Mouse (Mus musculus) layer of hippocampus, adult 2 months (tissue): ENCODE results near the gene Ovol1. TPM values are rescaled to one million over a fixed set of nuclear protein-coding genes. Genes with fewer than 3 reads are reported as not detected.

Experiments used
- DNase-seq, 2 experiments: peaks; one replicate each; pipeline ENCODE4 v3.0.0; 2022; ENCODE audit warnings: low spot score in 2 of 2
- H3K27ac ChIP-seq: fragments of 200-600 bp; 2 replicates; pipeline ENCODE4 v1.8.1; 2022
- H3K4me3 ChIP-seq: fragments of 200-600 bp; 2 replicates; pipeline ENCODE4 v1.8.1; 2022; ENCODE audit warnings: mild to moderate bottlenecking
- CTCF ChIP-seq: fragments of 200-600 bp; conservative IDR thresholded peaks from 2 replicates; pipeline ENCODE4 v1.8.1; 2022; ENCODE audit warnings: antibody characterized with exemption, mild to moderate bottlenecking, moderate library complexity
- total RNA-seq, 2 experiments: library from RNA; stranded (reverse); gene quantifications; 2 replicates each; pipeline ENCODE4 v1.2.3; 2021

Ovol1 gene
- total RNA-seq, 2 experiments from 2014 or later = not detected

- Histone ChIP-seq H3K4me3 (no peak overlapping the region), H3K27ac (no peak overlapping the region)
- DNase-seq = no peak
- no peak for TF ChIP-seq CTCF
These were observed 60.0 kb downstream of the Ovol1 start for GRCm38 (mm10) chr19:5500330-5500875.

Other genes with a start within 250 kb of the Ovol1 start
- not detected for gene Catsper1, start 224.9 kb downstream of the Ovol1 start, total RNA-seq
- 1 to 10 TPM; 4.6 to 5.9 TPM for gene Cst6, start 211.1 kb downstream of the Ovol1 start, total RNA-seq
- gene Eif1ad, start 193.9 kb downstream of the Ovol1 start, total RNA-seq = 10 to 100 TPM; 21.4 to 22.5 TPM
- 10 to 100 TPM; 81.0 to 86.2 TPM for gene Banf1, start 193.5 kb downstream of the Ovol1 start, total RNA-seq
- 100 to 1,000 TPM; 113 to 125 TPM for gene Sart1, start 171.9 kb downstream of the Ovol1 start, total RNA-seq
- gene Tsga10ip, start 158.1 kb downstream of the Ovol1 start, total RNA-seq = under 1 TPM; 0.20 to 0.37 TPM
- gene Drap1, start 135.7 kb downstream of the Ovol1 start, total RNA-seq = 100 to 1,000 TPM; 316 to 335 TPM
- 10 to 100 TPM; 61.9 to 70.7 TPM for gene AI837181, start 135.5 kb downstream of the Ovol1 start, total RNA-seq
- not detected for gene Fosl1, start 113.1 kb downstream of the Ovol1 start, total RNA-seq
- gene Ccdc85b, start 102.8 kb downstream of the Ovol1 start, total RNA-seq = 10 to 100 TPM; 31.5 to 33.9 TPM
- gene Fibp, start 100.0 kb downstream of the Ovol1 start, total RNA-seq = 10 to 100 TPM; 87.2 to 89.6 TPM
- gene Ctsw, start 92.1 kb downstream of the Ovol1 start, total RNA-seq = under 1 TPM in 1 of 2 experiments, not detected in 1; 0.31 TPM
- gene Efemp2, start 86.7 kb downstream of the Ovol1 start, total RNA-seq = 10 to 100 TPM; 13.2 to 14.1 TPM
- 10 to 100 TPM; 40.9 to 42.9 TPM for gene Mus81, start 72.2 kb downstream of the Ovol1 start, total RNA-seq
- gene Cfl1, start 70.2 kb downstream of the Ovol1 start, total RNA-seq = 1,000 to 10,000 TPM; 1,280 to 1,287 TPM
- 1 to 10 TPM; 6.2 to 9.1 TPM for gene 1700020D05Rik, start 56.9 kb downstream of the Ovol1 start, total RNA-seq
- 10 to 100 TPM; 85.9 to 86.6 TPM for gene Snx32, start 50.1 kb downstream of the Ovol1 start, total RNA-seq
- 1 to 10 TPM; 6.8 to 7.4 TPM for gene Ap5b1, start 7.4 kb upstream of the Ovol1 start, total RNA-seq
- 10 to 100 TPM; 80.0 to 88.2 TPM for gene Rnaseh2c, start 41.2 kb upstream of the Ovol1 start, total RNA-seq
- 10 to 100 TPM; 82.8 to 93.0 TPM for gene Kat5, start 49.6 kb upstream of the Ovol1 start, total RNA-seq
- gene Rela, start 76.8 kb upstream of the Ovol1 start, total RNA-seq = 10 to 100 TPM; 20.6 to 21.0 TPM
- 10 to 100 TPM; 16.5 to 17.5 TPM for gene Sipa1, start 103.1 kb upstream of the Ovol1 start, total RNA-seq
- gene Map3k11, start 128.1 kb upstream of the Ovol1 start, total RNA-seq = 10 to 100 TPM; 20.2 to 20.4 TPM
- gene Pcnx3, start 128.3 kb upstream of the Ovol1 start, total RNA-seq = 10 to 100 TPM; 69.1 to 78.8 TPM
- under 1 TPM in 1 of 2 experiments, not detected in 1; 0.36 TPM for gene Kcnk7, start 143.7 kb upstream of the Ovol1 start, total RNA-seq
- 10 to 100 TPM; 11.8 to 17.7 TPM for gene Ehbp1l1, start 165.7 kb upstream of the Ovol1 start, total RNA-seq
- gene Fam89b, start 169.0 kb upstream of the Ovol1 start, total RNA-seq = 10 to 100 TPM; 26.5 to 29.4 TPM
- gene Ltbp3, start 180.3 kb upstream of the Ovol1 start, total RNA-seq = 10 to 100 TPM; 23.8 to 30.0 TPM
- 10 to 100 TPM; 74.1 to 80.9 TPM for gene Scyl1, start 210.8 kb upstream of the Ovol1 start, total RNA-seq